Mouse (Mus musculus) bone marrow, adult 2 months (tissue): ENCODE measurements around the gene Pbx2. TPM values are rescaled to one million over a fixed set of nuclear protein-coding genes. Genes with fewer than 3 reads are reported as not detected.

Experiments
- H3K27ac ChIP-seq: fragments of 200-500 bp; 2 replicates; pipeline ENCODE4 v1.5.1; 2012; ENCODE audit warnings: low read depth, mild to moderate bottlenecking, control low read depth, inconsistent platforms, low read length; ENCODE audit not compliant: control insufficient read depth, poor library complexity, insufficient read depth
- H3K4me1 ChIP-seq: fragments of 200-500 bp; 2 replicates; pipeline ENCODE4 v1.6.1; 2011; ENCODE audit warnings: low read length; ENCODE audit not compliant: control insufficient read depth, insufficient read depth
- H3K4me3 ChIP-seq: fragments of 200-500 bp; replicated peaks from 2 replicates; pipeline ENCODE3; 2011; ENCODE audit warnings: mild to moderate bottlenecking, low read depth, low read length, control low read depth; ENCODE audit not compliant: control insufficient read depth
- CTCF ChIP-seq: fragments of 200-500 bp; IDR thresholded peaks from 2 replicates; pipeline ENCODE4 v1.5.1; 2011; ENCODE audit warnings: low read length, control low read depth; ENCODE audit not compliant: control insufficient read depth, insufficient read depth
- POLR2A ChIP-seq: fragments of 200-500 bp; IDR thresholded peaks from 2 replicates; pipeline ENCODE4 v1.6.1; 2011; ENCODE audit warnings: low read depth, mild to moderate bottlenecking, control low read depth, low read length, borderline replicate concordance; ENCODE audit not compliant: control insufficient read depth
- WGBS: fragments of 180-500 bp; shearing (Covaris S2); methylation state at CpG from one replicate; pipeline ENCODE4 v1.1.7; 2018; 5-methylcytosine and 5-hydroxymethylcytosine counted together
- polyA plus RNA-seq: library from polyadenylated mRNA; stranded (reverse); fragments of >200 nt; gene quantifications from 2 replicates; pipeline ENCODE4 v1.2.4, GENCODE M21; 2011; ENCODE audit warnings: low replicate concordance; ENCODE audit not compliant: missing spikeins, insufficient read depth, insufficient read length

Gene Pbx2
- polyA plus RNA-seq, 1 experiment: 95.1 TPM

DNA sequence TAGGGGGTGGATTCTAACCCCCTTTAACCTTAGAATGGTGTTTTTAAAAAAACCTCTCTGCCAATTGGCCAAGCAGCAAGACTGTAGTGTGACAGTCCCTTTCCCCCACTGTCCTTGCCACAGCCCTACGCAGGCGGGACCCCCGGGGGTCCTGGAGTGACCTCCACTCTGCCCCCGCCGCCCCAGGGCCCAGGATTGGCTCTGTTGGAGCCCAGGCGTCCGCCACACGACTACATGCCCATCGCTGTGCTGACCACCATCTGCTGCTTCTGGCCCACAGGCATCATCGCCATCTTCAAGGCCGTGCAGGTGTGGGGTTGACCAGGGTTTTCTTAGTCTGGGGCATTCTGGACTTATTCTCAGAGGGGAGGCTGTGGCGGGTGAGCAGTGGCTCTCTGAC is 40.6 kb downstream of the Pbx2 start:
- Histone ChIP-seq H3K27ac (no peak overlapping the region; the same call in 1 of the 2 replicates), H3K4me1 (peaks cover 1% of the 10 kb centered on the region; the same call in 1 of the 2 replicates), H3K4me3 (peak overlapping the region; percentile 34)
- no peak for TF ChIP-seq CTCF
- WGBS: 25% methylated on average over 12 of the region's 12 CpGs

DNA sequence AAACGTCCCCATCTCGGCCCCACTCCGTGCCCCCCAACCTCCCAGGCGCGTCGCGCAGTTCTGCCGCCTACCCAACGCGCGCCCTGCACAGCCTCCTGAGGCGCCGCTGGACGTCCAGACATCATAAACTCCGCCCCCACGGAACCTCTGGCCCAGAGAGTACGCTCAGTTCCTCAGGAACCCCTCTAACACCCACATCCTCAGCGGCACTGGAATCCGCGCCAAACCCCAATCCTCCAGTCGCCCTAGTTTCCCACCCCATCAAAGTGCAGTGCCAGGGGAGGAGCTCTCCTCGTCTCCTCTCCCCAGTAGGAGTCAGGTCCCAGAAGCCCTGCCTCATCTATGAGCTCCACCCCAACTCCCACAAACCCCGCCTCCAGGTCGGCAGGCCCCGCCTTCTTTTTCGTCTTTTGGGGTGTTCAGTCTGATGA is 41.2 kb downstream of the Pbx2 start:
- TF ChIP-seq CTCF (no peak), POLR2A (peak; percentile 48; the same call in 1 of the 2 replicates)
- peak overlapping the region; percentile 68 for H3K27ac ChIP-seq
- H3K4me3 ChIP-seq: peak overlapping the region; percentile 58
- peaks cover 1% of the 10 kb centered on the region; the same call in 1 of the 2 replicates for H3K4me1 ChIP-seq
- under 1% methylated on average over 26 of the region's 26 CpGs for WGBS

GRCm38 (mm10) chr17:34635671-34636070 is 44.6 kb downstream of the Pbx2 start:
- 40% methylated on average over 2 of the region's 2 CpGs for WGBS

GRCm38 (mm10) chr17:34637459-34637858 is 46.4 kb downstream of the Pbx2 start:
- peaks cover 5% of the 10 kb centered on the region; the same call in 1 of the 2 replicates for H3K4me1 ChIP-seq
- TF ChIP-seq POLR2A (no peak), CTCF (no peak)
- WGBS: 66% methylated on average over 3 of the region's 3 CpGs

More at GRCm38 (mm10) chr17:34635671-34636070, 44.6 kb downstream of the Pbx2 start:
- peaks cover 2% of the 10 kb centered on the region; the same call in 1 of the 2 replicates for H3K4me1 ChIP-seq
- no peak overlapping the region for H3K4me3 ChIP-seq
- no peak overlapping the region for H3K27ac ChIP-seq
- TF ChIP-seq POLR2A (no peak), CTCF (no peak)

GRCm38 (mm10) chr17:34639461-34640255 is 48.6 kb downstream of the Pbx2 start:
- H3K27ac ChIP-seq: peak overlapping the region; percentile 92
- TF ChIP-seq POLR2A (no peak), CTCF (no peak)
- 45% methylated on average over 7 of the region's 7 CpGs for WGBS
- H3K4me3 ChIP-seq: no peak overlapping the region
- peaks cover 4% of the 10 kb centered on the region; the same call in 1 of the 2 replicates for H3K4me1 ChIP-seq

More at GRCm38 (mm10) chr17:34637459-34637858, 46.4 kb downstream of the Pbx2 start:
- peak overlapping the region; percentile 21 for H3K4me3 ChIP-seq
- peak overlapping the region; percentile 63 for H3K27ac ChIP-seq

DNA sequence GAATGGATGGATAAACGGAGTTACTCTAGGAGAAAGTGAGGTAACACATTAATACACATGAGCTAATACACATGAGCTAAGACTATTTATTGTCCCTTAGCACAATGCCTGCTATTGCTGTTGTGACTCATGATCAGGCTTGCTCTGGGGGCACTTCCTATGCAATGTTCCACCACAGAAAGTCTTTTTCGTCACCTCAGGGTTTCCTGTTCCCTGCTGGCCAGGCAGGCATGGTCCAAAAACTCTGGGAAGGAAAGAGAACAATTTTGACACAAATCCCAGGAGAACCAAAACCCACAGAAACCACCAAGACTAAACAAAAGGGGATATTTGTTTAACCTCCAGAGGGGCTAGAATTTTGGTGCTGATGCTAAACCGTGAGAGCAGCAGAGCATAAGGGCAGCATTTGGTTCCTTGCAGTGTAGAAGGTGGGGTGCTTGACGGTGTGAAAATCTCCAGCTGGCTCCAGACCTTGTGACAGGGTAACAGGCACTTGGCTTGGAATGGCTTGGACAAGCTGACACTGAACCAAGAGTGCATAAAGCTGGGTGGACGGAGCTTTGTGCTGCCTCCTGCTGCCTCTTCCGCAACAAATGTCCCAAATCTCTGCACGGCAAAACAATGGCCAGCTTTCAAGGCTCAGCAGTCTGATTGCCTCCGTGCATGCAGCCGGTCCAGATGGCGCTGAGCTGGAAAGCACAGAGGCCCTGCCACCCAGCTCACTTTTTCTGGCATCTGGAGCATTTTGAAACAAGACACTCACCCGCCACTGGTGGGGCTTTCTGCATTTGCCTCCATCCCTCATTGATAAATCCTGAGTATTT is 49.9 kb downstream of the Pbx2 start:
- 0 out of 2 replicates have a peak overlapping the region, but pooled peaks have one; percentile 50 for H3K27ac ChIP-seq
- no peak overlapping the region for H3K4me3 ChIP-seq
- no peak for TF ChIP-seq POLR2A
- TF ChIP-seq CTCF: no peak
- 44% methylated on average over 11 of the region's 11 CpGs for WGBS
- H3K4me1 ChIP-seq: peaks cover 4% of the 10 kb centered on the region; the same call in 1 of the 2 replicates

GRCm38 (mm10) chr17:34641945-34642344 is 50.9 kb downstream of the Pbx2 start:
- WGBS: 55% methylated on average over 3 of the region's 3 CpGs
- Histone ChIP-seq H3K4me1 (peaks cover 7% of the 10 kb centered on the region), H3K27ac (no peak overlapping the region), H3K4me3 (no peak overlapping the region)
- TF ChIP-seq CTCF: no peak
- TF ChIP-seq POLR2A: no peak

- TF ChIP-seq CTCF: no peak
- TF ChIP-seq POLR2A: no peak
- Histone ChIP-seq H3K4me1 (peaks cover 9% of the 10 kb centered on the region), H3K4me3 (no peak overlapping the region), H3K27ac (no peak overlapping the region)
- 89% methylated on average over 4 of the region's 4 CpGs for WGBS
Measured at GRCm38 (mm10) chr17:34643379-34643778, 52.3 kb downstream of the Pbx2 start.
